In genomic region chrX:145300232-145300631, GRCm38 (mm10) we compare ENCODE assay signal across 13 mouse cellular contexts. TPM values are rescaled to one million over a fixed set of nuclear protein-coding genes. Genes with fewer than 3 reads are reported as not detected.
DNase-seq lines count a peak whose midpoint lies in the region.
"Not testable (repeated sequence)": the region's sequence is repeated elsewhere in the genome, so short reads cannot be mapped to it uniquely, and the experiment has no call there.
"Had no signal": no experiment of that assay in that cellular context is flagged by ENCODE, and none has a peak within 500 bp of the region (broad histone marks: within the 10 kb centered on the region; RNA-seq: fewer than 3 reads in every experiment).

No protein-coding gene starts in this region.

- DNase-seq in ES-CJ7 (ENCODE audit: low read depth, low spot score) (peak; percentile 38), ES-E14 (ENCODE audit: low read depth, low spot score) (peak; percentile 27), R1 (ENCODE audit: low read depth, low spot score) (peak; percentile 73), ZHBTc4 (ENCODE audit: low read depth, low spot score) (peak; percentile 74)

- H3K9ac ChIP-seq in ES-E14 (ENCODE audit: insufficient read depth, low read depth, low read length, poor library complexity, severe bottlenecking): not testable (repeated sequence)

- not testable (repeated sequence) for H3K4me3 ChIP-seq in ES-E14 (ENCODE audit: insufficient read depth in 1 of 2, low read depth in 1 of 2, low read length in 2 of 2, poor library complexity in 1 of 2, severe bottlenecking in 1 of 2)

- not testable (repeated sequence) for H3K9me3 ChIP-seq in ES-E14 (ENCODE audit: control insufficient read depth, insufficient read depth, low read depth, low read length)

- not testable (repeated sequence) for H3K27ac ChIP-seq in ES-E14 (ENCODE audit: insufficient read depth, low read depth, low read length, poor library complexity, severe bottlenecking)

- in situ Hi-C loops in ES-E14 (cut with MboI; ENCODE audit: low sequenced_read_pairs in 2 of 2, unreplicated experiment in 2 of 2): not testable (repeated sequence)

- not testable (repeated sequence) for H3K36me3 ChIP-seq in ES-E14 (ENCODE audit: control insufficient read depth, insufficient read depth, low read length, poor library complexity, severe bottlenecking)

- H3K4me1 ChIP-seq in ES-E14 (ENCODE audit: control insufficient read depth in 2 of 2, insufficient read depth in 2 of 2, low read length in 2 of 2, poor library complexity in 1 of 2): not testable (repeated sequence)

RNA-seq across cellular contexts. Expression of gene Lhfpl1, which starts 48.7 kb away (rescaled TPM):
- not detected in 2 replicates for total RNA-seq in ES-E14 (2012; rRNA removed)
- total RNA-seq: adrenal gland, adult 18-20 months; adrenal gland, adult 2 months; adrenal gland, adult 8-10 months; adrenal gland, postnatal 14 days; adrenal gland, postnatal 25 days; adrenal gland, postnatal 36 days; CH12.LX; G1E; MEL had no signal
